Mouse (Mus musculus): ENCODE results near the gene Fmo2.

The Fmo2 gene

GRCm38 (mm10) chr1:162897838-162898811, at the start of gene Fmo2:
Fmo2 (minus strand) TSS chr1:162898726.
- DNase-seq (ENCODE audit: low read depth, low spot score): no peak

GRCm38 (mm10) chr1:162947934-162948333, 49.4 kb upstream of the Fmo2 start:
- DNase-seq (ENCODE audit: low read depth, low spot score): no peak

GRCm38 (mm10) chr1:162946837-162947558, 48.5 kb upstream of the Fmo2 start:
- DNase-seq (ENCODE audit: low read depth, low spot score): no peak

- DNase-seq (ENCODE audit: low read depth, low spot score): no peak
Observed at GRCm38 (mm10) chr1:162943700-162944099, 45.2 kb upstream of the Fmo2 start.

- DNase-seq (ENCODE audit: low read depth, low spot score): no peak
Observed at GRCm38 (mm10) chr1:162938696-162939351, 40.3 kb upstream of the Fmo2 start.

- DNase-seq (ENCODE audit: low read depth, low spot score): no peak
Observed at GRCm38 (mm10) chr1:162937970-162938695, 39.6 kb upstream of the Fmo2 start.

GRCm38 (mm10) chr1:162937415-162937814, 38.9 kb upstream of the Fmo2 start, which contains the start of gene Fmo6:
Fmo6 (minus strand) TSS chr1:162937515.
- DNase-seq (ENCODE audit: low read depth, low spot score): no peak

GRCm38 (mm10) chr1:162934374-162935012, 36.0 kb upstream of the Fmo2 start:
- no peak for DNase-seq (ENCODE audit: low read depth, low spot score)

GRCm38 (mm10) chr1:162932386-162932785, 33.9 kb upstream of the Fmo2 start:
- no peak for DNase-seq (ENCODE audit: low read depth, low spot score)

GRCm38 (mm10) chr1:162931880-162932279, 33.4 kb upstream of the Fmo2 start:
- no peak for DNase-seq (ENCODE audit: low read depth, low spot score)

- no peak for DNase-seq (ENCODE audit: low read depth, low spot score)
Observed at GRCm38 (mm10) chr1:162931310-162931875, 32.9 kb upstream of the Fmo2 start.

GRCm38 (mm10) chr1:162930631-162931030, 32.1 kb upstream of the Fmo2 start:
- no peak for DNase-seq (ENCODE audit: low read depth, low spot score)

GRCm38 (mm10) chr1:162929146-162929545, 30.6 kb upstream of the Fmo2 start:
- no peak for DNase-seq (ENCODE audit: low read depth, low spot score)

GRCm38 (mm10) chr1:162925121-162925520, 26.6 kb upstream of the Fmo2 start:
- no peak for DNase-seq (ENCODE audit: low read depth, low spot score)

- DNase-seq (ENCODE audit: low read depth, low spot score): no peak
Observed at GRCm38 (mm10) chr1:162916661-162917060, 18.1 kb upstream of the Fmo2 start.

GRCm38 (mm10) chr1:162914932-162915556, 16.5 kb upstream of the Fmo2 start:
- no peak for DNase-seq (ENCODE audit: low read depth, low spot score)

GRCm38 (mm10) chr1:162912085-162912484, 13.6 kb upstream of the Fmo2 start:
- no peak for DNase-seq (ENCODE audit: low read depth, low spot score)

GRCm38 (mm10) chr1:162901879-162902278, 3.4 kb upstream of the Fmo2 start:
- no peak for DNase-seq (ENCODE audit: low read depth, low spot score)

- DNase-seq (ENCODE audit: low read depth, low spot score): peak; percentile 49
Observed at GRCm38 (mm10) chr1:162895900-162896299, 2.6 kb downstream of the Fmo2 start.

- no peak for DNase-seq (ENCODE audit: low read depth, low spot score)
Observed at GRCm38 (mm10) chr1:162893014-162893413, 5.5 kb downstream of the Fmo2 start.

All from CD4-positive, CD25-positive, alpha-beta regulatory T cell, adult 2 months (primary cell).